Mouse (Mus musculus): Measurements from ENCODE around the gene Tpsg1. TPM values are rescaled to one million over a fixed set of nuclear protein-coding genes. Genes with fewer than 3 reads are reported as not detected.

Tpsg1 gene
- total RNA-seq, 2 experiments from 2014 or later, result not detected

DNA sequence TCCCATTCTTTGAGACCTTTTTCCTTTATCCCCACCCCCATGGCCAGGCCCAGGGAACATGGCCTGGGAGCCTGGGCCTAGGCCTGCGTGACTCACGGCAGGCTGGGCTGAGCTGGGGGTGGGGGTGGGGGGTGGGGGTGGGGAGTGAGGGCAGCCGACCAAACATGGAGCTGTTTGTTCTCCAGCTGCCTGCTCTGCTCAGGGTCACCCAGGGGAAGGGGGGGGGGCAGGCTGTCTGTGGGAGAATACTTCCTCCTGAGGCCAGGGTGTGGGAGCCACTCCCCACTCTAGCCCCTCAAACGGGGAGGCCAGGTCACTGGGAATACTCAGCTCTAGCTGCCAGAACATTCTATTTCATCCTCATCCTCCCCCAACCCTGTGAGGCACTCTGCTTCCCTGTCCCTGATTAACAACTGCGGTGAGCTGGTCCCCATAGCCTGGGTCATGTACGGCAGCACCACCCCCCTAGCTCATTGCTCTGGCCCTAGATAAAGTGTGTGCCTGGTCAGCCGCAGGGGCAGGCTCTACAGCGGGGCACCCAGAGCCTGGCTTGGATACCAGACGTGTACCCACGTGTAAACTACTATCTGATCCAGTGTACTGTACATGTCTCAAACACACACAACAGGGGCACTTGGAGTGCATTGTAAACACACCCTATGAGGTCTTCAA is 36.3 kb downstream of the Tpsg1 start:
- intact Hi-C loops (cut with DNase I), result no loop called here
- no peak for DNase-seq (ENCODE audit: low spot score in 2 of 2)

DNA sequence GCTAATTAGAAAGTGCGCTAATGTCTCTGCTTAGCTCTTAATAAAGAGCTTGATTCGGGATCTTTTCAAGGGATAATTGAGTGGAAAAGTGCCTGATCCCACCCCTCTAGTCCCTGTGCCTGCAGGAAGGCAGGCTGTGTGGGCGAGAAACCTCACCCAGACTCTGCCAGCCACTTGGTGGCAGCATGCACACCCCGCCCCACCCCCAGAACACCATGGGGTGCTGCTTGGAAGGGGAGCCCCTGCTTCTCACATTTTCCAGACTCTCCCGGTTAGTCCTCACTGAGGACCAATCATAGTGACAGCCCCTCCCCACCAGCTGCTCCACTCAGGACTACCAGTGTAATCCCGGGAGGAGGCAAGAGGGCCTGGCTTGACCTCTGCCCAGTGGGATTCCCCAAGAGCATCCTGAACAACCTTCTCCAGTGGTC is 37.0 kb downstream of the Tpsg1 start:
- intact Hi-C loops (cut with DNase I), result no loop called here
- DNase-seq (ENCODE audit: low spot score in 2 of 2), result peak; percentile 69 to 70

DNA sequence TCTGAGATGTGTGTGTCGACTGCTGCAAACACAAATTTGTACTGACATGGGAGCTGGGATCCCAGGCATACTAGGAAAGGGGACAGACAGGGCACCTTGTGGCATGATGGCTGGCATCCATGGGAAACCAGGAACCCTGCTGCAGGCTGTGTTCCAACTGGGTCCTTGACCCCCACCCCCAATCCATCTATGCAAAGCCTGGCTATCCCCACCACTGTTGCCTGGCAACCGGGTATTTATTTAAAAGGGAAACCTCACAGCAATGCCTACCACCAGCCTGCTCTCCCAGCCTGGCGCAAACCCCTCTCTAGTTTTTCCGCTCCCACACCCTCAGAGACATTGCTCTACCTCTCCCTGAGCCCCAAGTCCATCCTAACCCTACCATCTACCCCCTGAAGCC is 38.3 kb downstream of the Tpsg1 start:
- intact Hi-C loops (cut with DNase I), result no loop called here

DNA sequence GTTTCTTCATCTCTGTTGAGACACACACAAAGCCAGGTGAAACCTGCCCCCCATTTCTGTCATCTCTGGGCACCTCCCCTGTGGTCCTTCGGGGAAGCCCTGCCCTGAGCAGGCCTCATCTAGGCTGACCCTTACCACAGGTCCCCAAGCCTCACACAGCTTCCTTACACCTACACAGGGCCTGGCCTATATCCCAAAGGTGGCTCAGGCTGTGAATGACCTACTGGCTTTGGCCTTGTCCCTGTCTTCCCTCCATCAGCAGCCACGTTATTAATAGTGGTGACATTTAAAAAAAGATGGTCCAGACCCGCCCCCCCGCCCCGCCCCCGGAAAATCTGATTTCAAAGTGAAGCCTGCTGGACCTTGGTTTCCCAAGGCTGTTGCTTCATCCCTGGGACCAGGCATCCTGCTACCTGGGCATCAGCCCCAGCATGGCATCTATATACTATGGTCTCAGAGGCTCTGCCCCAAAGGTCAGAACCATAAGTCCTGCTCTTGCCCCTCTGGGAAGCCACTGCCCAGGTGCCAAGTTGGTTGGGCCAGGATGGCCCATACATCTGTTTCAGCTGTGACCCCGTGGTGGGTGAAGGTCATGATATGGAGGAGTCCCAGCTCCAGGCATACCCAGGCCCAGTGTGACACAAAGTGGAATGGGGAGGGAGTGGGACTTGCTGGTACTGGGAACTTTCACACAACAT is 39.4 kb downstream of the Tpsg1 start:
- intact Hi-C loops (cut with DNase I), result no loop called here

More for the DNA sequence above, 38.3 kb downstream of the Tpsg1 start:
- DNase-seq (ENCODE audit: low spot score in 2 of 2), result peak; percentile 49 to 54

GRCm38 (mm10) chr17:25409621-25410020 is 40.5 kb downstream of the Tpsg1 start:
- intact Hi-C loops (cut with DNase I), result no loop called here
- no peak for DNase-seq (ENCODE audit: low spot score in 2 of 2)

More for the DNA sequence above, 39.4 kb downstream of the Tpsg1 start:
- DNase-seq (ENCODE audit: low spot score in 2 of 2), result no peak

- intact Hi-C loops (cut with DNase I), result no loop called here
- DNase-seq (ENCODE audit: low spot score in 2 of 2), result no peak
These were observed 41.1 kb downstream of the Tpsg1 start for GRCm38 (mm10) chr17:25410180-25410579.

DNA sequence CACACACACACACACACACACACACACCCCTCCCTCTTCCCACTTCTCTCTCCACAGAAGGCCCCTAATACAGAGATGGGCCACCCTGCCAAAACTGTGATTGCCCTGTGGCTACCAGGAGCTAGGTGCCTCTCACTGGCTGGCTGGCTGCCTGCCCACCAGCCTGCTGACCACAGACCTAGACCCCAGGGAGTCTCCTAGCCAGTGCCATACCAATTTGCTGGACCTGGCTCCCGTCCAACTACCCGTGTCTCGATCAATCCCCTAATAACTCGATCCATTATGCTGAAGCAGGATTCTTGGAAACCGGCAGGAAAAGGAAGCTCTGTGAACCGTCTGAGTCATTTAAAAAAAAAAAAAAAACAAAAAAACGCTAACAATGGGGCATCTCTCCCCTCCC is 41.7 kb downstream of the Tpsg1 start:
- intact Hi-C loops (cut with DNase I), result no loop called here
- DNase-seq (ENCODE audit: low spot score in 2 of 2), result no peak

DNA sequence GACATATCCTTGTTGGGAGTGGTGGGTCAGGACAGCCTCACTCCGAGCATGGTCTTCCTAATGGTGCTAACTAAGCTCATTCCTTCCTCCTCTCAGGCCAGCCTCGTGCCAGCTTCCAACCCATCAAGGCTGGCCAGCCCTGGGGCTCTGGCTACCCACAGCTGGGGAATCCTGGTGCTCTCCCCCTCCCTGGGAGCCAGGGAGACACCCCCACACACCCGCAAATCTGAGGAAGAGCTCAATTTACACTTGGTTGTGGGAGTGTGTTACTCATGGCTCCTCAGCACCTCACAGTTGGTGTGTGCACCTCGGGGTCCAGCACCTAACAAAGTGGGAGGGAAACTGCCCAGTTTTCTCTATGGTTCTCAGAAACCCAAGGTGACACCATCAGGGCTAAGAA is 42.2 kb downstream of the Tpsg1 start:
- DNase-seq (ENCODE audit: low spot score in 2 of 2), result no peak
- intact Hi-C loops (cut with DNase I), result no loop called here

- intact Hi-C loops (cut with DNase I), result no loop called here
- no peak for DNase-seq (ENCODE audit: low spot score in 2 of 2)
These were observed 45.1 kb downstream of the Tpsg1 start for GRCm38 (mm10) chr17:25414209-25414608.

DNA sequence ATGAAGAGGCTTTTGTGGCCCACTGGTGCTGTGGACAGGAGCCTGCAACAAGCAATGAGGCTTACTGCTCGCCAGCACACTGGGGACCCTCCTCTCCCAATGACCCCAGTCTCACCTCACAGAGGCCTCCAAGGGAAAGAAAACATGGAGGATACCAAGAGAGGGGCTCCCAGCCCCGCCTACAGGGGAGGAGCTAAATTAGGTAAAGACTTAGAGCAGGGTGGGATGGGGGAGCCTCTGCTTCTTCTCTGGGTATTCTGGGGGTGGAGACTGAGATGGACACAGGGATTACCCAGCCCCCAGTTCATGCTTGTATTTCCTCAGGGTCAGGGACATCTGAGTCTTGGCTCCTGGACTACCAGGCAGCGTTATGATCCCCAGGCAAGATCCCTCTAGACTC is 45.8 kb downstream of the Tpsg1 start:
- intact Hi-C loops (cut with DNase I), result no loop called here
- no peak for DNase-seq (ENCODE audit: low spot score in 2 of 2)

- intact Hi-C loops (cut with DNase I), result no loop called here
- DNase-seq (ENCODE audit: low spot score in 2 of 2), result no peak
These were observed 46.4 kb downstream of the Tpsg1 start for GRCm38 (mm10) chr17:25415421-25415913.

DNA sequence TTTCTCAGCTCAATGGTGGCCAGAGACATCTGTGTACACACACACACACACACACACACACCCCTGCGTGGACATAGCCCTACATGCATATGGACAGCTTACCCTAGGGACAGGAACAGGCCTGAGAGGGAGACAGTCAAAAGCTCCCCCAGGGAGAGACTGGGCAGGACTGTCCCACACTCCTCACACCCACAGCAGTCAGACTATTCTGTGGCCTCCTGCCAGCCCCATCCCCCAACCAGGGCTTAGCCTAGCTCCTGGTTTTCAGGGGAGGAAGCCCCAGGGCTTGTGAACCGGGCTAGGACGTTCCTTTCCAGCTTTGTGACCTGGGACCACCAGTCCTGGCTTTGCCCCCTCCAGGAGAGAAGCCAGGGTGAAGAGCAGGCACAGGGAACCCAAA is 47.1 kb downstream of the Tpsg1 start:
- intact Hi-C loops (cut with DNase I), result no loop called here
- no peak for DNase-seq (ENCODE audit: low spot score in 2 of 2)

- DNase-seq (ENCODE audit: low spot score in 2 of 2), result no peak
- intact Hi-C loops (cut with DNase I), result no loop called here
These were observed 48.9 kb downstream of the Tpsg1 start for GRCm38 (mm10) chr17:25417990-25418389.

- intact Hi-C loops (cut with DNase I), result no loop called here
- DNase-seq (ENCODE audit: low spot score in 2 of 2), result peak in 1 of 2 experiments; percentile 63
These were observed 49.9 kb downstream of the Tpsg1 start for GRCm38 (mm10) chr17:25418926-25419325.

GRCm38 (mm10) chr17:25420998-25421397 is 51.9 kb downstream of the Tpsg1 start:
- no peak for DNase-seq (ENCODE audit: low spot score in 2 of 2)
- intact Hi-C loops (cut with DNase I), result no loop called here

Other genes with a start within 250 kb of the Tpsg1 start
- 1 to 10 TPM; 1.9 to 2.3 TPM for gene Ptx4, start 248.5 kb upstream of the Tpsg1 start, total RNA-seq (2021)
- gene Clcn7, start 235.9 kb upstream of the Tpsg1 start, total RNA-seq (2021), result 10 to 100 TPM; 49.7 to 52.2 TPM
- gene Ccdc154, start 206.8 kb upstream of the Tpsg1 start, total RNA-seq (2021), result under 1 TPM in 1 of 2 experiments, not detected in 1; 0.24 TPM
- gene Gm38655, start 193.8 kb upstream of the Tpsg1 start, total RNA-seq (2021), result not detected
- gene BC003965, start 184.7 kb upstream of the Tpsg1 start, total RNA-seq (2021), result 10 to 100 TPM; 18.4 to 20.0 TPM
- 10 to 100 TPM; 33.4 to 38.6 TPM for gene Unkl, start 180.9 kb upstream of the Tpsg1 start, total RNA-seq (2021)
- 10 to 100 TPM; 72.2 to 73.5 TPM for gene Gnptg, start 129.1 kb upstream of the Tpsg1 start, total RNA-seq (2021)
- 10 to 100 TPM; 25.0 to 27.2 TPM for gene Tsr3, start 129.1 kb upstream of the Tpsg1 start, total RNA-seq (2021)
- gene Baiap3, start 112.9 kb upstream of the Tpsg1 start, total RNA-seq (2021), result 10 to 100 TPM; 15.2 to 23.8 TPM
- gene Ube2i, start 94.7 kb upstream of the Tpsg1 start, total RNA-seq (2021), result 100 to 1,000 TPM; 211 to 216 TPM
- not detected for gene Prss34, start 70.9 kb upstream of the Tpsg1 start, total RNA-seq (2021)
- gene Prss28, start 60.6 kb upstream of the Tpsg1 start, total RNA-seq (2021), result not detected
- not detected for gene Prss29, start 50.6 kb upstream of the Tpsg1 start, total RNA-seq (2021)
- not detected for gene Tpsab1, start 23.7 kb upstream of the Tpsg1 start, total RNA-seq (2021)
- under 1 TPM in 1 of 2 experiments, not detected in 1; 0.26 TPM for gene Tpsb2, start 3.0 kb upstream of the Tpsg1 start, total RNA-seq (2021)
- 10 to 100 TPM; 42.1 to 43.2 TPM for gene Cacna1h, start 64.5 kb downstream of the Tpsg1 start, total RNA-seq (2021)
- gene Tekt4, start 85.3 kb downstream of the Tpsg1 start, total RNA-seq (2021), result 1 to 10 TPM; 1.5 to 3.8 TPM
- gene Sstr5, start 128.0 kb downstream of the Tpsg1 start, total RNA-seq (2021), result under 1 TPM; 0.15 to 0.26 TPM
- 10 to 100 TPM; 62.2 to 70.1 TPM for gene Sox8, start 201.4 kb downstream of the Tpsg1 start, total RNA-seq (2021)
- gene Lmf1, start 209.8 kb downstream of the Tpsg1 start, total RNA-seq (2021), result 10 to 100 TPM; 22.1 to 23.4 TPM

Data from left cerebral cortex, postnatal 14 days (tissue).